Mouse (Mus musculus) forebrain, postnatal 0 days (tissue): ENCODE measurements at regions not wholly inside any gene's neighbourhood (a gene's known extent, or its start where the extent isn't known, plus 50 kb on each side); places are given as distances from the start of the nearest gene placed in this dataset.

Experiments
- ATAC-seq: fragments of 200-750 bp; cut with Nextera tagmentation; 2 replicates; pipeline ENCODE4 v1.8.0; 2017; ENCODE audit warnings: mild to moderate bottlenecking, moderate library complexity
- DNase-seq: peaks from one replicate; pipeline ENCODE4 v3.0.0-alpha.2; 2015
- H3K27ac ChIP-seq: fragments of 300-500 bp; sonication (generic); 2 replicates; pipeline ENCODE4 v1.5.1; 2014; ENCODE audit warnings: low read depth, mild to moderate bottlenecking, antibody characterized with exemption, low read length, moderate library complexity, mixed read lengths
- H3K27me3 ChIP-seq: fragments of 300-500 bp; sonication (generic); 2 replicates; pipeline ENCODE4 v1.6.1; 2014; ENCODE audit warnings: mild to moderate bottlenecking, low read length, mixed read lengths; ENCODE audit not compliant: insufficient read depth
- H3K36me3 ChIP-seq: fragments of 300-500 bp; sonication (generic); 2 replicates; pipeline ENCODE4 v1.6.1; 2014; ENCODE audit warnings: mild to moderate bottlenecking, moderate library complexity; ENCODE audit not compliant: insufficient read depth
- H3K4me1 ChIP-seq: fragments of 300-500 bp; sonication (generic); 2 replicates; pipeline ENCODE4 v1.6.1; 2014; ENCODE audit warnings: antibody characterized with exemption; ENCODE audit not compliant: insufficient read depth
- H3K4me2 ChIP-seq: fragments of 300-500 bp; sonication (generic); 2 replicates; pipeline ENCODE4 v1.6.1; 2014; ENCODE audit warnings: low read depth, mild to moderate bottlenecking, moderate library complexity
- H3K4me3 ChIP-seq: fragments of 300-500 bp; sonication (generic); 2 replicates; pipeline ENCODE4 v1.5.1; 2014; ENCODE audit warnings: low read depth, low read length, mixed read lengths
- H3K9ac ChIP-seq: fragments of 300-500 bp; sonication (generic); 2 replicates; pipeline ENCODE4 v1.6.1; 2014; ENCODE audit warnings: mild to moderate bottlenecking
- H3K9me3 ChIP-seq: fragments of 300-500 bp; sonication (generic); 2 replicates; pipeline ENCODE4 v1.6.1; 2016; ENCODE audit warnings: low read length
- CTCF ChIP-seq: sonication (generic); IDR thresholded peaks from 2 replicates; pipeline ENCODE4 v1.5.1; 2016; ENCODE audit warnings: antibody characterized with exemption, control low read depth, low read depth
- WGBS: fragments of 180-500 bp; shearing (Covaris S2); extraction: QIAGEN DNeasy Blood & Tissue Kit; methylation state at CpG from one replicate; pipeline ENCODE4 v1.1.7; 2014; 5-methylcytosine and 5-hydroxymethylcytosine counted together

- H3K4me1 ChIP-seq: peaks cover 6% of the 10 kb centered on the region; the same call in 1 of the 2 replicates
- no peak overlapping the region for H3K4me2 ChIP-seq
- no peak for TF ChIP-seq CTCF
- H3K27ac ChIP-seq: peak overlapping the region; percentile 47
- ATAC-seq: peak; percentile 84
- no peaks in the 10 kb centered on the region for H3K36me3 ChIP-seq
- H3K4me3 ChIP-seq: no peak overlapping the region
- DNase-seq: peak; percentile 37
- no peaks in the 10 kb centered on the region for H3K27me3 ChIP-seq
- H3K9ac ChIP-seq: no peak overlapping the region
- H3K9me3 ChIP-seq: no peaks in the 10 kb centered on the region
- 49% methylated on average over 10 of the region's 10 CpGs for WGBS
Measured at GRCm38 (mm10) chr12:13145186-13146115, 103.6 kb downstream of the Ddx1 start.

- no peaks in the 10 kb centered on the region for H3K27me3 ChIP-seq
- no peak for TF ChIP-seq CTCF
- no peak overlapping the region for H3K4me3 ChIP-seq
- DNase-seq (peak; percentile 65), ATAC-seq (peak; percentile 50)
- no peak overlapping the region for H3K4me2 ChIP-seq
- no peaks in the 10 kb centered on the region for H3K9me3 ChIP-seq
- peaks cover 6% of the 10 kb centered on the region; the same call in 1 of the 2 replicates for H3K4me1 ChIP-seq
- no peaks in the 10 kb centered on the region for H3K36me3 ChIP-seq
- WGBS: 56% methylated on average over 1 of the region's 1 CpGs
- H3K9ac ChIP-seq: no peak overlapping the region
- H3K27ac ChIP-seq: peak overlapping the region; percentile 47
Measured at GRCm38 (mm10) chr12:13144739-13145138, 104.3 kb downstream of the Ddx1 start.

GRCm38 (mm10) chr12:13140636-13141035, 108.4 kb downstream of the Ddx1 start:
- no peak for TF ChIP-seq CTCF
- H3K4me2 ChIP-seq: no peak overlapping the region
- H3K27ac ChIP-seq: no peak overlapping the region
- H3K4me1 ChIP-seq: peaks cover 5% of the 10 kb centered on the region; the same call in 1 of the 2 replicates
- no peak overlapping the region for H3K9ac ChIP-seq
- H3K36me3 ChIP-seq: no peaks in the 10 kb centered on the region
- no peaks in the 10 kb centered on the region for H3K9me3 ChIP-seq
- 82% methylated on average over 6 of the region's 6 CpGs for WGBS
- no peak overlapping the region for H3K4me3 ChIP-seq
- ATAC-seq: no peak
- no peaks in the 10 kb centered on the region for H3K27me3 ChIP-seq
- no peak for DNase-seq

GRCm38 (mm10) chr12:13139189-13139588, 109.8 kb downstream of the Ddx1 start:
- Histone ChIP-seq H3K27ac (no peak overlapping the region), H3K4me1 (no peaks in the 10 kb centered on the region), H3K36me3 (no peaks in the 10 kb centered on the region), H3K27me3 (no peaks in the 10 kb centered on the region), H3K9me3 (no peaks in the 10 kb centered on the region), H3K4me2 (no peak overlapping the region), H3K9ac (no peak overlapping the region), H3K4me3 (no peak overlapping the region)
- DNase-seq (no peak), ATAC-seq (no peak)
- WGBS: 75% methylated on average over 5 of the region's 5 CpGs
- no peak for TF ChIP-seq CTCF

- Histone ChIP-seq H3K9ac (no peak overlapping the region), H3K36me3 (no peaks in the 10 kb centered on the region), H3K9me3 (no peaks in the 10 kb centered on the region), H3K27me3 (no peaks in the 10 kb centered on the region), H3K4me3 (no peak overlapping the region), H3K4me1 (no peaks in the 10 kb centered on the region), H3K27ac (no peak overlapping the region), H3K4me2 (no peak overlapping the region)
- WGBS: 94% methylated on average over 5 of the region's 10 CpGs
- DNase-seq (no peak), ATAC-seq (no peak)
- no peak for TF ChIP-seq CTCF
Measured at GRCm38 (mm10) chr12:13134168-13134567, 114.8 kb downstream of the Ddx1 start.

- no peak for TF ChIP-seq CTCF
- H3K4me3 ChIP-seq: no peak overlapping the region
- DNase-seq (no peak), ATAC-seq (no peak)
- H3K36me3 ChIP-seq: no peaks in the 10 kb centered on the region
- H3K9me3 ChIP-seq: no peaks in the 10 kb centered on the region
- H3K4me1 ChIP-seq: peaks cover 7% of the 10 kb centered on the region; the same call in 1 of the 2 replicates
- WGBS: 73% methylated on average over 8 of the region's 8 CpGs
- no peak overlapping the region for H3K4me2 ChIP-seq
- no peaks in the 10 kb centered on the region for H3K27me3 ChIP-seq
- H3K27ac ChIP-seq: no peak overlapping the region
- H3K9ac ChIP-seq: no peak overlapping the region
Measured at GRCm38 (mm10) chr12:13129677-13130082, 119.3 kb downstream of the Ddx1 start.

- Histone ChIP-seq H3K4me1 (peaks cover 7% of the 10 kb centered on the region; the same call in 1 of the 2 replicates), H3K9ac (no peak overlapping the region), H3K4me2 (no peak overlapping the region), H3K36me3 (no peaks in the 10 kb centered on the region), H3K9me3 (no peaks in the 10 kb centered on the region), H3K4me3 (no peak overlapping the region), H3K27me3 (no peaks in the 10 kb centered on the region), H3K27ac (peak overlapping the region; percentile 21; the same call in 1 of the 2 replicates)
- WGBS: 77% methylated on average over 11 of the region's 11 CpGs
- TF ChIP-seq CTCF: no peak
- DNase-seq: no peak
- peak; percentile 14; the same call in 1 of the 2 replicates for ATAC-seq
Measured at GRCm38 (mm10) chr12:13127407-13127806, 121.6 kb downstream of the Ddx1 start.
